Mouse (Mus musculus): ENCODE data around the gene Sh3pxd2a.

Gene Sh3pxd2a

DNA sequence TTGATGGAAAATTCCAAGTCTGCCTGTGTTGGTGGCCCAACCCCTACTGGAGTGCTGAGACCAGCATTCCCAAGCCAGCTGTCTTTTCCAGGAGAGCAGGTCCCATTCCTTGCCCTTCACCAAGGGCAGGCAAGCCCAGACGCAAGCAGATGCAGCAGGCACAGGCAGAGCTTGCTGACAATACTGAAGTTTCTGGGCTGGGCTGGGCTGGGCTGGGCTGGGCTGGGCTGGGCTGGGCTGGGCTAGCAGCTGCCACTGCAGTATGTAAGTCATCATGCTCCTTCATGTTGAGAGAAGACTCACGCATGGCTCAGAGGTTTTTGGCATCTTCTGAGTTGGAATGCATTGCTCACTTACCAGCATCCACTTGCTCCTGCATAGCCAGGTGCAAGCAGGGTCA lies 27.7 kb upstream of the Sh3pxd2a start:
- DNase-seq (ENCODE audit: low read depth, low spot score) = no peak

DNA sequence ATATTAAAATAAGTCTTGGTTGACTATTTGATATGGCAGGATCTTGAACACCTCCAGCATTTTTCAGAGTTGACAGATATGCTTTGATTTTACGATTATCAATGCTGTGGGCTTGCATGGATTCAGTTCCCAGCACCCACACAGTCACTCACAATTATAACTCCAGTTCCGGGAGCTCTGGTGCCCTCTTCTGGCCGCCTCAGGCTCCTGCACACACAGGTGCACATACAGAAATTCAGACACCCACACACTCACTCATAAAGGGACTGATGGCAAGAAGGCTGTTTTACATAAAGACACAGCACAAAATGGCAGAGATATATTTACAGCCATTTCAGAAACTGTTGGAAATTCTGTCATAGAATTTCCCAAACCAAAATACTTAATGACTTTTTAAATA lies 25.0 kb upstream of the Sh3pxd2a start:
- DNase-seq (ENCODE audit: low read depth, low spot score) = no peak

DNA sequence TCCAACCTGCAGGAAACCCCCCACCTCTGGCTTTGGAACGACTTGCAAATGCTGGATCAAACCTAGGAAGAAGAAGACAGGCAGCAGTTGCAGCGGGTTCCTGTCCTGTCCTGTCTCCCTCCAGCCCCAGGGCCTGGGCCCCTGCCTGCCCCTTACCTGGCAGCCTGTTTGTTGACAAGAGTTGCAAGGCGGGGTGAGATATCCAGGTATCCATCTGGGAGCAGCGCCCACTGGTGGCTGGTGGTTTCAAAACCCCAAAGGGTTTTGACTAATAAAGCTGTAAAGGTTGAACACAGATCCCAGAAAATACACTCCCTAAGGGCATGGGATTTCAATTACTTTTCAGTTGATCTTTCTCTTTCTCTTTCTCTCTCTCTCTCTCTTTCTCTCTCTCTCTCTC lies 24.0 kb upstream of the Sh3pxd2a start:
- DNase-seq (ENCODE audit: low read depth, low spot score) = no peak

DNA sequence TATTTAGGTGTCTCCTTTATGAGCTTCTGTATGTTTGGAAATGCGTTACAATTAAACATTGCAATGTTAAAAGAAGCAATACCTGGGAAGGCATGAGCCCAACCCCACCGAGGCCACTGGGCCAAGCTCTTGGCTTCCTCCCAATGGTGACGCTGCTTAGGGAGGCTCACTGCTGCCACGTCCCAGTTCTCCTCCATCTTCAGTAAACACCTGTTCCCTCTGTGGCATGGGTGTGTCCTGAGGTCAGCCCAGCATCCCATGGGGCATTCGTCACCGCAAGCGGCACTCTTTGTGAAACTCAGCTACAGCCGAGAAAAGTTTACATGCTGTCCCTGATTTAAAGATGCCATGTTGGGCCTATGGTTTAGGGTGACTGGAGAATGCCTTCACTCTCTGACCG lies 23.4 kb upstream of the Sh3pxd2a start:
- no peak for DNase-seq (ENCODE audit: low read depth, low spot score)

DNA sequence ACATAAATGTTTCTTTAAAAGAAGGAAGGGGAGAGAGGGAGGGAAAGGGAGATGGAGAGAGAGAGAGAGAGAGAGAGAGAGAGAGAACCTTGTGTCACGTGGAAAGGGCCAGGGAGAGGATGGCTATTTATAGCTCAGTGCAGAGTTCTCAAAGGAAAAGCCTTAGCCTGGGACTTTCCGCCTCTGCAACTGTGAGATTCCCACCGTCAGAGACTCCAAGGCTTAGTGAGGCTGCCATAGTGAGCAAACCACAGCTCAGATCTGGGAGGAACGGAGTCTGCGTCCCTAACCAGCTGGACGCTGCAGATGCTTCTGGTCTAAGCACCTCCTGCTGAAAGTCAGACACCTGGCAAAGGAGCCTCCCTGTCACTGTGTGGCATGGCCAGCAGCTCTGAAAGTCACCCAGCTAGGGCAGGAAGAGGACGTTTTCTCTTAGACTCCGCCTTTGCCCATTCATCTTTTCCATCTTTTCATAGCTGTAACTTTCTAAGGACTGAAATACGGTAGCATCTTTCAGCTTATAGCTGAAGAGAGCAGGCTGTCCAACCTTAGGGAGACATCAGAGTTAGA lies 21.9 kb upstream of the Sh3pxd2a start:
- no peak for DNase-seq (ENCODE audit: low read depth, low spot score)

DNA sequence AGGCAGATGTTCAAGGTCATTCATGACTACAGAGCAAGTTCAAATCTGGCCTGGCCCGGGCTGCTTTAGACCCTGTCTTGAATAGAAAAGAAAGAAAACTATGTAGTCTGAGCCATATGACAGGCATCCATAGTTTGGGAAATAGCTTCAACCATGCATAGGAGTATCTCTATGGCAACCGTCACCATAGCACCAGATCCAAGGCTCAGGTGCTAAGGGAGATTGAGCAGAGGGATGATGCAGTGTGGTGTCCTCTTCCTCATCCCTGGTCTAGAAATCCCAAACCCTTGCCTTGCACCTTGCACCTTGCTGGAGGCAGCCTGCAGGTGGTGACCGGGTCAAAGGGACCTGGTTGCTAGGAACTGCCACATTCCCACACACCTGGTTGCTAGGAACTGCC lies 19.9 kb upstream of the Sh3pxd2a start:
- no peak for DNase-seq (ENCODE audit: low read depth, low spot score)

DNA sequence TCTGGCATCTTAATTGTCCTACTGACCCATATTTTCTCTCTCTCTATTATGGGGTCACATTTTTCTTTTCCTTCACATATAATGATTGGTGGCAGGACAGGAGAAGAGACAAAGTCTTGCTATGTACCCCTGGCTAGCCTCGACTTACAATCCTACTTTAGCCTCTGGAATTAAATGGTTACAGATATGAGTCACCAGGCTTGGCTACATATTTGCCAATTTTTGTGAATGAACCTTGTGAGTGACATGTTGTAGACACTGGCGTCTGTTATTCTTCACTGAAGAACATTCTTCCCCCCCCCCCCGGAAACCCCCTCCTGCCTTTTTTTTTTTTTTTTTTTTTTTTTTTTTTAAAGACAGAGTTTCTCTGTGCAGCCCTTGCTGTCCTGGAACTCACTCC lies 19.1 kb upstream of the Sh3pxd2a start:
- no peak for DNase-seq (ENCODE audit: low read depth, low spot score)

DNA sequence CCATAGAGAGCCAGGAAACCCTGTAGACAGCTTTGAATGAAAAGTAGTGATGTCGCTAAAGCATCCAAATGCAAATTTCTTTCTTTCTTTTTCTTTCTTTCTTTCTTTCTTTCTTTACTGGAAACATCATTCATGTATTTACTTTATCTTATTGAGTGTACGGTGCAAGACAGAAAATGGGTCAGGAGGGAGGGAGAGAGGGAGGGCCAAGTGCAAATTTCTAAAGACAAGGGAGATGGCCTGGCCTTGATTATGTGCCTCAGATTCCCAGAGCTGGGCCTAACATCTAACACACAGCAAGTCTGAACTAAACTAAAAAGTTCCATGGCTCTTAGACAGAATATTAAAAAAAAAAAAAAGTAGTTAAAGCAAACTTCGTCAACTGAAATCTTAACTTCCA lies 9.3 kb upstream of the Sh3pxd2a start:
- no peak for DNase-seq (ENCODE audit: low read depth, low spot score)

DNA sequence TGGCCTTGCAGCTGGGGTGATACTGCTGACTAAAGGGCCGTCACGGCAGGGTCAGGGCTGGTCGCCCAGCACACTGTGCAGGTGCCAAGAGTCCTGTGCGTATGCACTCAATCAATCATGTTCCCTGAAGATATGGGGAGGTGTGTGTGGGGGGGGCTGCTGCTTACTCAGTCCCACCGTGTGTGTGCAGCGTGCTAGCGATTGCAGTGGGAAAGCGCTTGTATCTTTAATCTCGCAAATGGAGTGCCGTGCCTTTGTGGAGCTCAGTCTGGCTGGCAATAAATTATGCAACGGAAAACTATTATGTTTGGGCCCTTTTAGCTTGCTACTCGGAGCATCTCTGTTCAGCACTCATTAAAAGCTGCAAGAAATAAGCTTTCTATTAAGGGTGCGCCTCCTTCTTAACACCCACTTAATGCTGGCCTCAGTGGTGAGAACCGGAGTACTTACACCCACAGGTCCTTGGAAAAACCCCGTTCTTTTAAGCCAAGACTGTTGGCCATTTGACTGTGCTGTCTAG lies 8.7 kb upstream of the Sh3pxd2a start:
- DNase-seq (ENCODE audit: low read depth, low spot score) = no peak

DNA sequence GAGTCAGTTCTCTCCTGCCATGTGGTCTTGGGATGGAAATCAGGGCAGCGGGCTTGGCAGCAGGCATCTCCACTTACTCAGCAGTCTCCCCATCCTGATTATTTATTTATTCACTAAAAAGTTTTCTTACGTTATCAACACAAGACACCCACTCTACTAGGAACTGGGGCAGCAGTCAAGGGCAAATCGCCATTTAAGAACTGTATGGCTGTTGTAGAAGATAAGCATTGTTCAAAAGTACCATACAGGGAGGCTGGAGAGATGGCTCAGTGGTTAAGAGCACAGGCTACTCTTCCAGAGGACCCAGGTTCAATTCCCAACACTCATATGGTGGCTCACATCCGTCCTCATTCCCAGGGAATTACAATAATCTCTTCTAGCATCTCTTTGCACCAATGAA lies 7.6 kb upstream of the Sh3pxd2a start:
- no peak for DNase-seq (ENCODE audit: low read depth, low spot score)

DNA sequence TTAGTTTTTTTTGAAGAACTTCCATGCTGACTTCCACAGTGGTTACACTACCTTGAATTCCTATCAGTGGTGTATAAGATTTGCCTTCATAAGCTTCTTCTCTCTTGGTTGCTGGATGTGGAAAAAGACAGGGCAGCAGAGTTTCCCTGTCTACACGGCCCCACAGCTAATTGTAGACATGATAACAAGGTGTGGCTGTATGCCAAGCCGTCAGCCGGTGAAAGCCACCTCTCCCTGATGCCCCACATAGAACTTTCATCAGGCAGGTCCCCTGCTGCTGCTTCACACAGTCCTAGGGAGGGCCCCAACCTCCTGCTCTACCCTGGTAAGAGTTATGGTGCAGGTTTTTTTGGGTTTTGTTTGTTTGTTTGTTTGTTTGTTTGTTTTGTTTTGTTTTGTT lies 4.5 kb upstream of the Sh3pxd2a start:
- no peak for DNase-seq (ENCODE audit: low read depth, low spot score)

DNA sequence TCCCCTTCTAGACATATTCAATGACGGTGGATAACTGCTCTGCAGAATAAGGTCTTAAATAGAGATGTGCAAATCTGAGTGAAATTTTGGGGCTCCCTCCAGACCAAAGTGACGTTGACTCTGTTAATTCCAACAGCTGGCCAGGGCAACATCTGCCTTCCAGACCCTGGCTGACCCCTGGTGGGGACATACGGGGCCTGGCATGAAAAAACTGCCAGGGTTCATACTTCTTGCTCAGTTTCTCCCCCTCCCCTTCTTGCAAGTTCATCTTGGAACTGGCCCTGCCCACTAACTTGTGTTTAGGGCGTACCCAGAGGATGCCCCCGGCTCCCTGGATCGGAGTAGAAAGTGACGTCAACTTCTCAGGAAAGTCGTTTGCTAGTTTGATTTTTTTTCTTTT lies 2.6 kb upstream of the Sh3pxd2a start:
- no peak for DNase-seq (ENCODE audit: low read depth, low spot score)

DNA sequence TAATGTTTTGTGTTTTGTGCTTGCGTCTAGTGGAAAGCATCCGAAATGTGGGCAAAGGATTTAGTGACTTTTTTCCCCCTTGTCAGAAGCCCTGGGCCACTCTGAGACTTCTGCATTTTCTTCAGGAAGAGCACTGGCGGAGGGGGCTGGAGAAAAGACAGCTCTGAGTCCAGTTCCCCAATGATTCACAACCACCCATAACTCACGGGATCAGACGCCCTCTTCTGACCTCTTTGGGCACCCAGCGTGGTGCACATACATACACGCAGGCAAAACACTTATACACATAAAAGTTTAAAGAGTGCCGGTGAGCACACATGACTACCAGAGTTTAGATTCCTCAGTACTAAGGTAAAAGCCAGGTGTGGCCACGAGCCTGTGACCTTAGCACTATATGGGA lies 1.3 kb upstream of the Sh3pxd2a start:
- DNase-seq (ENCODE audit: low read depth, low spot score) = no peak

DNA sequence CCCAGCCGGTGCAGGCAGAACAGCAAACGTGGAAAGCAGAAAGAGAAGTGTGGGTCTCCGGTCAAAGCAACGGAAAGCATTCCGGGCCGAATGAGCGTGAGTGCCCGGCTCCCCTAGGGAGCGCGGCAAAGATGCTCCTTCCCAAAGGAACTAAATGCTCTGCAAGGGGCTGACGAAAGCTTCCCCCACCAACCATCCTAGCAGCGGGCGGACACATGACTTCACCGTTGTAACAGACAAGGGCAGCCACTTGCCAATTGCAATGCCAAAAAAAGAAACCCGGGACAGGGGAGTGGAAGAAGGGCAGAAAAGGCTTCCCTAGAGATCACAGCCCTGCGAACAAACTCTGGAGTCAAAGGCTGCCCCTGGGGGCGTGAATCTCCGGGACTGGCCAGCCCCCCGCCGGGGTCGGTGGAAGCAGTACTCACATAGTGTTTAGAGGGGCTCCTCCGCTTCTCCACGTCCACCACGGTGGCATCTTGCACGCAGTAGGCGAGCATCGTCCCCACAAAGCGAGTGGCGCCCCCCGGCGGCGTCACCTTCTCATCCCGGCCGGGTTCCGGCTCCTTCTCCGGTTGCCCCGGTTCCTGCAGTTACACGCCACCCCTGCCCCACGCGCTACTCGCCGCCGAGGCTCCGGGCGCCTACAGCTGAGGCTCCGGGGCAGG lies 431 bp downstream of the Sh3pxd2a start:
- peak; percentile 52 for DNase-seq (ENCODE audit: low read depth, low spot score)

DNA sequence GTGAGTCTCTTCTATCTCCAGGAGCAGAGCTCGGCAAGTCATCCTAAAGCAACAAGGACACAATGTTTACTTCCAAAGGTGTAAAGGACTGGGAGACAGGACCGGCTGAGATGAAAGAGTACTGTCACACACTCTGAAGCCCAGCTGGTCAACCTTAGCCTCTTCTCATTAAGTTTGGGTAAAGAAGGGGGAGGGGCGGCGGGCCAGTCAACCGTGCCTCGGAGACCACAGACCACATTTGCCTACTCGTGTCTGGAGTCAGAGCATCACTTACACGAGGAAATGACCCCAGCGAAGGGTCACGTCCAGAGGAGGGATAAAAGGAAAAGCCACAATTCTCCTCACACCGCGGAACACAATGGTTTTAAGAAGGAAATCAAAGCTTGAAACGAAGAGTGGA lies 995 bp downstream of the Sh3pxd2a start:
- no peak for DNase-seq (ENCODE audit: low read depth, low spot score)

DNA sequence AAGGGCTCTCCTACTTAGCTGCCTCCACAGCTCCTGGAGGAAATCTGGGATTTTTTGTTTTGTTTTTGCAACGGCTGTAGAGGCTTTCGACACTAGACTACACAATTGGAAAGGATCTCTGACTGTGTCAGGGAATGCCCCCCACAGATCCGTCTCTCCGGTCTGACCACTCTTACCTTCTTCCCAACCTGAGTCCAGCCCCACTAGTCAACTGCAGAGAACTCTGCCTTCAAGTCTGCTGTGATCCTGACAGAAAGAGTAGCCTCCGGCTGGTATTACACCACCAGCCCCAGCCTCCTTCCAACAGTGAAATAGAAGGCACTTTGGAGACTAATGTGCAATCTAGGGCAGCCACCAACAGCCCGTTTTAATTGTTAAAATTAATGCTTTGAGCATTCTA lies 1.5 kb downstream of the Sh3pxd2a start:
- no peak for DNase-seq (ENCODE audit: low read depth, low spot score)

DNA sequence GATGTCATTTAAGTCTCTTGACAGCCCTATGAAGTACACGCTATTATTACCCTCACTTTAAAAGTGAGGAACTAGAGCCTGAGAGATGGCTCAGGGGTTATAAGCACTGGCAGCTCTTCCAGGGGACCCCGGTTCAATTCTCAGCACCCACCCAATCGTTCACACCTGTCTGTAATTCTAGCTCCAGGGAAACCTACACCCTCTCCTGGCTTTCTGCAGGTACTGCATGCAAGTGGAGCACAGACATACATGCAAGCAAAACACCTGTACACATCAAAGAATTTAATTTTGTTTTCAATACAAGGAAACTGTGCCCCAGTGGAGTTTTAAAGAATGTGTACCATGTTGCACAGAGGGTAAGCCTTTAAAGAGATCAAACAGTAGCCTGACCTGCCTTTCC lies 2.4 kb downstream of the Sh3pxd2a start:
- DNase-seq (ENCODE audit: low read depth, low spot score) = no peak

DNA sequence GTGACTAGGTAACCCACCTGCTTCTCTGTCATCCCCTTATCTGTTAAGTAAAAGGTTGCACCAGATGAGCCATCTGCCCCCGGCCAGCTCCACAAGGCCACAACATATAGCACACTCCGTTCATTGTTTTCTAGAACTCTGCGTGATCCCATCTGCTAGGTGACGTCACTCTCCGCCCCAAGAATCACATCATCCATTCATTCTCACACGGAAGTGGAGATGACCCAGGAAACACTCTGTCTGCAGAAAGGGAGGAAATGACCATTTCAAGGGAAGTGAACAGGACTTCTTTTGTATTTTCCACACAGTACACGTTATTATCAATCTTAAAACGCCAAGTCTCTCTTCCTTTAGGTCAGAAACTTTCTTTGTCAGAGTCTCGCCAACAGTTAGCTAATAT lies 2.8 kb downstream of the Sh3pxd2a start:
- no peak for DNase-seq (ENCODE audit: low read depth, low spot score)

DNA sequence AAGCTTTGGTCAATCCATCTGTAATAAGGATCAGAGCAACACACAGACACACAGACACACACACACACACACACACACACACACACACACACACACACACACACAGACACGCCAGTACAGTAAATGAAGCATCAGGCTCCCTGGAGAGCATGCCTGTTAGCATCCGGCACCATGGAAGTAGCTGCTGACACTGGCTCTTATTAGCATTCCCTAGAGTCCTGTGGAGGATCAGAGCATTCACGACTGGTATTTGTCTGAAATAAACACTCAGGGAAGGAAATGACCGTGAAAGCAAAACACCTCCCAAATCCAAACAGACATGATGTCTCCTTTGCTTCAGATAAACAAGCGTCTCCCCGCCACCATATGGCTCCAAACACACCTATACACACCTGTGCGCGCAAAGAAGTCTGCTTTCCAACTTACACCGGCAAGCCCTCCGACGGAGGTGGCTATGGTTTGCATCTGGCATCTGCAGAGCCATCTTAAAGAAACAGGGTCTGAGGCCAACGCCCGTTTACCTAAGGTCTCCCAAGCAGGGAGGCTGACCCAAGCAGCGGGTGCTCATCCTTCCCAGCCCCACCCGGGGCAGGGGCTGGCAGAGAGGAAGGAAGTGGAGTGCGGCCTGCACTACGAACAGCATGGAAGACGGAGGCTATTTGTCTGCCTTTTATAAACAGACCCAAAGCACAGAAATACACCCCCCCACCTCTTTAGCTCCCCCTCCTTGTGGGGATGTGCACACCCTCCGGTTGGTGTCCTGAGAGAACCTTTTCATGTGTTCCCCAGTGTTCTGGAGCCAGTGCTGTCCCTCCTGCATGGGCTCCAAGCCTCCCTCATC lies 3.9 kb downstream of the Sh3pxd2a start:
- DNase-seq (ENCODE audit: low read depth, low spot score) = no peak

DNA sequence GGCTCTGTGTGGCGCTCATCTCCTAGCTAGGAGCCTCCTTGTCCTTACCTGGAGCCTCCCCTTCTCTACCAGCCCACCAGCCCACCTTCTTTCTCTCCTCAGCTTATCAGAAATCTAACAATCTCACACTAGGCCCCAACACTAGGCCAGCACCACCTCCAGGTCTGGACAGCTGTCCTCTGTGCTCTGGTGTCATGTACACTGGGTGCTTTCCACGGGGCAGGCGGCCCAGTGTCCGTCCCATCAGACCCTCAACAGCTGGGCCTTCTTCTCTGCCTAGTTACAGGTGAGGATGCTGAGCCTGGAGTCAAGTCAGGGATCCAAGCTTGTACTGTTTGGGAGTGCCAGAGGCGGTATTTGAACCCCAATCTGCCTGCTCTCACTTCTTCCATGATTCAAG lies 5.0 kb downstream of the Sh3pxd2a start:
- no peak for DNase-seq (ENCODE audit: low read depth, low spot score)

DNA sequence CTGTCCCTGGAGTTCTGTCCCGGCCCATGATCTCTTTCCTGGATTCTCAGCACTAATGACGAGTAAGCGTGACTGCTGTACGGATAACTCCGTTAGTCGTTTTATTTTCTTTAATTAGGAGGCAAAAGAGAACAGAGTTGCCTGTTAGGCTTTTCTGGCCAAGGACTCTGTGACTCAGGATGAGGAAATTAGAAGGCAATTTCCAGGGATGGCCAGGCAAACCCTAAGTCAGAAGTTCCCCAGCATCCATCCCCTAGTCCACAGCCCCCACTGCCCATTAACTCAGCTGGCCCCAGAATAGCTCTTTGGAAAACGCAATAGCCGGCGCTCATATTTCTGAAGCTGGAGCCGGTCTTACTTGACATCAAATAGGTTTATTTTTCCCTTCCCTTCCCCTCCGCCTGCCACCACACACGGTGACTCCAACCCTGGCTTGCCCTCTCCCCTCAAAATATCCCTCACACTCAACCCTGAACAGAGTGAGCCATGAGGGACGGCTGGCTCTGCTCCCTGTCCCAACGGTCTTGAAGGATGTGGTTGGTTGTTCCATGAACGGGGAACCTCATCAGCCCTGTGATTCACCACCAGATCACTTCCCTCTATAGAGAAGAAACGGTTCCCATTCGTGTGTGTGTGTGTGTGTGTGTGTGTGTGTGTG lies 5.6 kb downstream of the Sh3pxd2a start:
- no peak for DNase-seq (ENCODE audit: low read depth, low spot score)
